Mouse (Mus musculus): ENCODE results near the gene Nudt8.
"Not testable (repeated sequence)": the region's sequence is repeated elsewhere in the genome, so short reads cannot be mapped to it uniquely, and the experiment has no call there.

Nudt8 gene

GRCm38 (mm10) chr19:3974608-3975007 lies 25.8 kb upstream of the Nudt8 start:
- H3K36me3 ChIP-seq (ENCODE audit: control insufficient read depth, insufficient read depth, low read length, poor library complexity, severe bottlenecking): not testable (repeated sequence)

GRCm38 (mm10) chr19:3975866-3976265 lies 24.5 kb upstream of the Nudt8 start:
- no peak for DNase-seq (ENCODE audit: low read depth, low spot score)
- H3K36me3 ChIP-seq (ENCODE audit: control insufficient read depth, insufficient read depth, low read length, poor library complexity, severe bottlenecking): no peaks in the 10 kb centered on the region

More at GRCm38 (mm10) chr19:3974608-3975007, 25.8 kb upstream of the Nudt8 start:
- not testable (repeated sequence) for DNase-seq (ENCODE audit: low read depth, low spot score); H3K27me3 ChIP-seq (ENCODE audit: control insufficient read depth, insufficient read depth, low read length, poor library complexity, severe bottlenecking)

GRCm38 (mm10) chr19:3980309-3980708 lies 20.1 kb upstream of the Nudt8 start:
- peak; percentile 91 for DNase-seq (ENCODE audit: low read depth, low spot score)
- Histone ChIP-seq H3K36me3 (ENCODE audit: control insufficient read depth, insufficient read depth, low read length, poor library complexity, severe bottlenecking) (no peaks in the 10 kb centered on the region), H3K27me3 (ENCODE audit: control insufficient read depth, insufficient read depth, low read length, poor library complexity, severe bottlenecking) (no peaks in the 10 kb centered on the region)

More at GRCm38 (mm10) chr19:3975866-3976265, 24.5 kb upstream of the Nudt8 start:
- no peaks in the 10 kb centered on the region for H3K27me3 ChIP-seq (ENCODE audit: control insufficient read depth, insufficient read depth, low read length, poor library complexity, severe bottlenecking)

GRCm38 (mm10) chr19:3980917-3981316 lies 19.5 kb upstream of the Nudt8 start:
- H3K27me3 ChIP-seq (ENCODE audit: control insufficient read depth, insufficient read depth, low read length, poor library complexity, severe bottlenecking): no peaks in the 10 kb centered on the region

GRCm38 (mm10) chr19:3983527-3984200 lies 16.7 kb upstream of the Nudt8 start:
- no peak for DNase-seq (ENCODE audit: low read depth, low spot score)
- Histone ChIP-seq H3K36me3 (ENCODE audit: control insufficient read depth, insufficient read depth, low read length, poor library complexity, severe bottlenecking) (no peaks in the 10 kb centered on the region), H3K27me3 (ENCODE audit: control insufficient read depth, insufficient read depth, low read length, poor library complexity, severe bottlenecking) (no peaks in the 10 kb centered on the region)

More at GRCm38 (mm10) chr19:3980917-3981316, 19.5 kb upstream of the Nudt8 start:
- no peak for DNase-seq (ENCODE audit: low read depth, low spot score)
- no peaks in the 10 kb centered on the region for H3K36me3 ChIP-seq (ENCODE audit: control insufficient read depth, insufficient read depth, low read length, poor library complexity, severe bottlenecking)

- Histone ChIP-seq H3K27me3 (ENCODE audit: control insufficient read depth, insufficient read depth, low read length, poor library complexity, severe bottlenecking) (no peaks in the 10 kb centered on the region), H3K36me3 (ENCODE audit: control insufficient read depth, insufficient read depth, low read length, poor library complexity, severe bottlenecking) (no peaks in the 10 kb centered on the region)
- DNase-seq (ENCODE audit: low read depth, low spot score): no peak
Observed at GRCm38 (mm10) chr19:3985261-3985681, 15.1 kb upstream of the Nudt8 start.

GRCm38 (mm10) chr19:3986334-3986733 lies 14.0 kb upstream of the Nudt8 start, which contains the start of gene Acy3:
Acy3 (plus strand) TSS chr19:3986570.
- no peaks in the 10 kb centered on the region for H3K36me3 ChIP-seq (ENCODE audit: control insufficient read depth, insufficient read depth, low read length, poor library complexity, severe bottlenecking)

GRCm38 (mm10) chr19:3988066-3988465 lies 12.3 kb upstream of the Nudt8 start:
- Histone ChIP-seq H3K36me3 (ENCODE audit: control insufficient read depth, insufficient read depth, low read length, poor library complexity, severe bottlenecking) (no peaks in the 10 kb centered on the region), H3K27me3 (ENCODE audit: control insufficient read depth, insufficient read depth, low read length, poor library complexity, severe bottlenecking) (no peaks in the 10 kb centered on the region)
- DNase-seq (ENCODE audit: low read depth, low spot score): no peak

More at GRCm38 (mm10) chr19:3986334-3986733, 14.0 kb upstream of the Nudt8 start, which contains the start of gene Acy3:
- no peak for DNase-seq (ENCODE audit: low read depth, low spot score)
- H3K27me3 ChIP-seq (ENCODE audit: control insufficient read depth, insufficient read depth, low read length, poor library complexity, severe bottlenecking): no peaks in the 10 kb centered on the region

GRCm38 (mm10) chr19:3988750-3989149 lies 11.6 kb upstream of the Nudt8 start:
- no peak for DNase-seq (ENCODE audit: low read depth, low spot score)
- Histone ChIP-seq H3K27me3 (ENCODE audit: control insufficient read depth, insufficient read depth, low read length, poor library complexity, severe bottlenecking) (no peaks in the 10 kb centered on the region), H3K36me3 (ENCODE audit: control insufficient read depth, insufficient read depth, low read length, poor library complexity, severe bottlenecking) (no peaks in the 10 kb centered on the region)

- no peaks in the 10 kb centered on the region for H3K27me3 ChIP-seq (ENCODE audit: control insufficient read depth, insufficient read depth, low read length, poor library complexity, severe bottlenecking)
- no peaks in the 10 kb centered on the region for H3K36me3 ChIP-seq (ENCODE audit: control insufficient read depth, insufficient read depth, low read length, poor library complexity, severe bottlenecking)
- no peak for DNase-seq (ENCODE audit: low read depth, low spot score)
Observed at GRCm38 (mm10) chr19:3990804-3991203, 9.6 kb upstream of the Nudt8 start.

GRCm38 (mm10) chr19:3991562-3991961 lies 8.8 kb upstream of the Nudt8 start:
- no peak for DNase-seq (ENCODE audit: low read depth, low spot score)
- no peaks in the 10 kb centered on the region for H3K27me3 ChIP-seq (ENCODE audit: control insufficient read depth, insufficient read depth, low read length, poor library complexity, severe bottlenecking)
- no peaks in the 10 kb centered on the region for H3K36me3 ChIP-seq (ENCODE audit: control insufficient read depth, insufficient read depth, low read length, poor library complexity, severe bottlenecking)

- Histone ChIP-seq H3K36me3 (ENCODE audit: control insufficient read depth, insufficient read depth, low read length, poor library complexity, severe bottlenecking) (no peaks in the 10 kb centered on the region), H3K27me3 (ENCODE audit: control insufficient read depth, insufficient read depth, low read length, poor library complexity, severe bottlenecking) (no peaks in the 10 kb centered on the region)
- DNase-seq (ENCODE audit: low read depth, low spot score): no peak
Observed at GRCm38 (mm10) chr19:3991966-3992365, 8.4 kb upstream of the Nudt8 start.

GRCm38 (mm10) chr19:3992416-3992815 lies 8.0 kb upstream of the Nudt8 start, which contains the start of gene Tbx10:
Tbx10 (plus strand) TSS chr19:3992752.
- Histone ChIP-seq H3K36me3 (ENCODE audit: control insufficient read depth, insufficient read depth, low read length, poor library complexity, severe bottlenecking) (no peaks in the 10 kb centered on the region), H3K27me3 (ENCODE audit: control insufficient read depth, insufficient read depth, low read length, poor library complexity, severe bottlenecking) (no peaks in the 10 kb centered on the region)
- DNase-seq (ENCODE audit: low read depth, low spot score): no peak

GRCm38 (mm10) chr19:3994932-3995331 lies 5.4 kb upstream of the Nudt8 start:
- H3K36me3 ChIP-seq (ENCODE audit: control insufficient read depth, insufficient read depth, low read length, poor library complexity, severe bottlenecking): no peaks in the 10 kb centered on the region
- DNase-seq (ENCODE audit: low read depth, low spot score): no peak
- H3K27me3 ChIP-seq (ENCODE audit: control insufficient read depth, insufficient read depth, low read length, poor library complexity, severe bottlenecking): no peaks in the 10 kb centered on the region

- Histone ChIP-seq H3K36me3 (ENCODE audit: control insufficient read depth, insufficient read depth, low read length, poor library complexity, severe bottlenecking) (no peaks in the 10 kb centered on the region), H3K27me3 (ENCODE audit: control insufficient read depth, insufficient read depth, low read length, poor library complexity, severe bottlenecking) (no peaks in the 10 kb centered on the region)
- DNase-seq (ENCODE audit: low read depth, low spot score): no peak
Observed at GRCm38 (mm10) chr19:3995505-3995904, 4.9 kb upstream of the Nudt8 start.

GRCm38 (mm10) chr19:3996106-3996505 lies 4.3 kb upstream of the Nudt8 start:
- no peak for DNase-seq (ENCODE audit: low read depth, low spot score)
- no peaks in the 10 kb centered on the region for H3K27me3 ChIP-seq (ENCODE audit: control insufficient read depth, insufficient read depth, low read length, poor library complexity, severe bottlenecking)
- H3K36me3 ChIP-seq (ENCODE audit: control insufficient read depth, insufficient read depth, low read length, poor library complexity, severe bottlenecking): no peaks in the 10 kb centered on the region
